Mouse (Mus musculus) limb, embryonic 11.5 days (tissue): ENCODE data around the gene Rpl9. TPM values are rescaled to one million over a fixed set of nuclear protein-coding genes. Genes with fewer than 3 reads are reported as not detected.

Source experiments
- ATAC-seq: fragments of 200-750 bp; cut with Nextera tagmentation; 2 replicates; pipeline ENCODE4 v1.8.0; 2017; ENCODE audit warnings: low read depth; ENCODE audit not compliant: insufficient number of reproducible peaks, low FRiP score, low TSS enrichment
- DNase-seq: peaks from one replicate; pipeline ENCODE4 v3.0.0-alpha.2; 2015; ENCODE audit warnings: low spot score
- H3K27ac ChIP-seq: fragments of 300-500 bp; sonication (generic); replicated peaks from 2 replicates; pipeline ENCODE4 v1.5.1; 2014; ENCODE audit warnings: low read depth, mild to moderate bottlenecking, low read length
- H3K27me3 ChIP-seq: fragments of 300-500 bp; sonication (generic); 2 replicates; pipeline ENCODE4 v1.6.1; 2014; ENCODE audit warnings: mild to moderate bottlenecking, low read length, mixed read lengths; ENCODE audit not compliant: control insufficient read depth, insufficient read depth
- H3K36me3 ChIP-seq: fragments of 300-500 bp; sonication (generic); 2 replicates; pipeline ENCODE4 v1.6.1; 2014; ENCODE audit warnings: mild to moderate bottlenecking, low read length, moderate library complexity, mixed read lengths; ENCODE audit not compliant: control insufficient read depth, insufficient read depth
- H3K4me1 ChIP-seq: fragments of 300-500 bp; sonication (generic); 2 replicates; pipeline ENCODE4 v1.6.1; 2014; ENCODE audit warnings: low read length, mixed read lengths; ENCODE audit not compliant: control insufficient read depth, insufficient read depth
- H3K4me2 ChIP-seq: fragments of 300-500 bp; sonication (generic); 2 replicates; pipeline ENCODE4 v1.6.1; 2014; ENCODE audit warnings: low read depth, mild to moderate bottlenecking, moderate library complexity; ENCODE audit not compliant: severe bottlenecking
- H3K4me3 ChIP-seq: fragments of 300-500 bp; sonication (generic); 2 replicates; pipeline ENCODE4 v1.5.1; 2014; ENCODE audit warnings: low read depth, low read length
- H3K9ac ChIP-seq: fragments of 300-500 bp; sonication (generic); 2 replicates; pipeline ENCODE4 v1.6.1; 2014; ENCODE audit warnings: mild to moderate bottlenecking, low read length
- H3K9me3 ChIP-seq: fragments of 300-500 bp; sonication (generic); 2 replicates; pipeline ENCODE4 v1.6.1; 2016; ENCODE audit warnings: low read length; ENCODE audit not compliant: control insufficient read depth
- WGBS: fragments of 180-500 bp; shearing (Covaris S2); extraction: QIAGEN DNeasy Blood & Tissue Kit; methylation state at CpG from one replicate; pipeline ENCODE4 v1.1.7; 2014; 5-methylcytosine and 5-hydroxymethylcytosine counted together
- polyA plus RNA-seq: library from polyadenylated mRNA; unstranded; fragments of >200 nt; fragmentation: Nextera tagmentation; extraction: Ambion mirVana; gene quantifications from 2 replicates; pipeline ENCODE4 v1.2.1, GENCODE M21; 2014

Rpl9 gene
- polyA plus RNA-seq, 1 experiment from 2014 or later, result 1,120 TPM

DNA sequence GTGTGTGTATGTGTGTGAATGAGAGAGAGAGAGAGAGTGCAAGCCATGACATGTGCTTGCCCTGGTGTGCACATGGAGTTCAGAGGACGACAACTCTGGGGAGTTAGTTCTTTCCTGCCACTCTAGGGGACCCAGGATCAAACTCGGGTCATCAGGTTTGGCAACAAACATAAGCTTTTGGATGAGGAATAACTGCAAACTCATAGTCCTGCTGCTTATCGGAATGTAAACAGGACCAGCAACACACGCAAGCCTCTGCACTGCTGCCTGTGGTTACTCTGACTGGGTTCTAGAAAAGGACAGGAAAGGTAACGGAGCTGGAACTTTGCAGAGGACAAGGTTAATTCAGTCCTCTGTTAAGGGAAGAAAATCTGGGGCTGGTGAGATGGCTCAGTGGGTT lies 34.0 kb upstream of the Rpl9 start:
- H3K4me3 ChIP-seq, result no peak overlapping the region
- no peak overlapping the region for H3K4me2 ChIP-seq
- DNase-seq (no peak), ATAC-seq (no peak)
- no peak overlapping the region for H3K27ac ChIP-seq
- no peak overlapping the region for H3K9ac ChIP-seq
- H3K4me1 ChIP-seq, result no peaks in the 10 kb centered on the region
- H3K9me3 ChIP-seq, result no peaks in the 10 kb centered on the region
- WGBS, result 88% methylated on average over 5 of the region's 5 CpGs
- H3K27me3 ChIP-seq, result no peaks in the 10 kb centered on the region
- H3K36me3 ChIP-seq, result peaks cover 8% of the 10 kb centered on the region; the same call in 1 of the 2 replicates

DNA sequence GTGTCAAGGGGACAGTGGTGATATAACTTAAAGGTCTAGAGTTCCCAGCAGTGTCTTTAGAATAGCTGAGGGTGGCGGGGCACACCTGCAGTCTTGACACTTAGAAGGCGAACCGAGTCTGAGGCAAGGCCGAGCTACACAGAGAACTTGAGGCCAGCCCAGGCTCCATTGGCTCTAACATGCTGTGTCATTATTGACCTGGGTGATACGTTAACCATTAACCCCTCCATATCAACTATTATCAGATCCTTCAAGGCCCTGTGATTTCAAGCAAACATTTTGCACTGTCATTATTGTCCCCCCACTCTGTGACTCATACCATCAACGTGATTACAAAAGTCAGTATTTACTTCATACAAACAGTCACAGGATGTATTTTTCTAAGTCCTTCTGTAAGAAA lies 33.0 kb upstream of the Rpl9 start:
- Histone ChIP-seq H3K9me3 (no peaks in the 10 kb centered on the region), H3K4me1 (no peaks in the 10 kb centered on the region), H3K27me3 (no peaks in the 10 kb centered on the region), H3K4me3 (no peak overlapping the region), H3K4me2 (no peak overlapping the region), H3K36me3 (peaks cover 8% of the 10 kb centered on the region; the same call in 1 of the 2 replicates), H3K27ac (no peak overlapping the region), H3K9ac (no peak overlapping the region)
- ATAC-seq (no peak), DNase-seq (no peak)
- WGBS, result 90% methylated on average over 6 of the region's 6 CpGs

DNA sequence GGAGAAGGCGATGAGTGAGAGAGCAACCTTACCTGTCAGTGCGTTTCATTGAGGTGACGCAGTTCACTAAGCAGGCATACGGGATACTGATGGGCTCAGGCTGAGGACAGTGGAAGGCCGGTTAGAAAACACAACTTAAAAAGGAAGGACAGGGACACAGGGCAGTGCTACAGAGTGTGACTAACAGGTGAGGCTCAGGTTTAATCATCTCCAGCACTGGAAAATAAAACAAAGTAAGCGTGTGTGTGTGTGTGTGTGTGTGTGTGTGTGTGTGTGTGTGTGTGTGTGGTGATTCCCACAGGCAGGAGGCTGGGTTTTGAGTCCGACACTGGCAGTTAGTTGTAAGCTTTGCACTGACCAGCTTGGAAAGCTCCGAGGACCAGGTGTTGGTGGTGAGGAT lies 31.6 kb upstream of the Rpl9 start:
- Histone ChIP-seq H3K27me3 (no peaks in the 10 kb centered on the region), H3K4me1 (no peaks in the 10 kb centered on the region), H3K36me3 (peaks cover 8% of the 10 kb centered on the region), H3K9ac (no peak overlapping the region), H3K27ac (no peak overlapping the region), H3K9me3 (no peaks in the 10 kb centered on the region), H3K4me2 (no peak overlapping the region), H3K4me3 (no peak overlapping the region)
- ATAC-seq (no peak), DNase-seq (no peak)
- 94% methylated on average over 8 of the region's 8 CpGs for WGBS

DNA sequence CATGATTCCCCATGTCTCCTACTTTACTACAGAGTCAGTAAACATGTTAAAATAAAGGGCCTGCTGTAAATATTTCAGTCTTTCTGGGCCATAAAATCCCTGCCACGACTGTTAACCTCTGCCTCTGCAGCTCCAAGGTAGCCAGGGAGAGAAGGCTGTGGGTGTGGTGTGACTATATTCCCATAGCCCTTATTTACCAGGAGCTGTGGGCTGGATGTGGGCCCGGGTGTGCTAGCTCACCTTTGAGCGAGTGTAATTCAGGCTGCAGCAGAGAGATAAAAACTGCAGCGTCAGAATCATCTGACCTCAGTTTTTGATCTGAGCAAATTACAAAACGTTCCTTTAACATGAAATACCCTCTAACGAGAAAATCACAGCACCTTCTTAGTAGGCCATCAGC lies 29.6 kb upstream of the Rpl9 start:
- 47% methylated on average over 6 of the region's 6 CpGs for WGBS
- no peak overlapping the region for H3K4me2 ChIP-seq
- no peak overlapping the region for H3K27ac ChIP-seq
- H3K4me3 ChIP-seq, result no peak overlapping the region
- no peaks in the 10 kb centered on the region for H3K27me3 ChIP-seq
- H3K9me3 ChIP-seq, result no peaks in the 10 kb centered on the region
- no peak overlapping the region for H3K9ac ChIP-seq
- H3K36me3 ChIP-seq, result peaks cover 13% of the 10 kb centered on the region
- peaks cover 5% of the 10 kb centered on the region for H3K4me1 ChIP-seq
- DNase-seq, result no peak
- no peak for ATAC-seq

DNA sequence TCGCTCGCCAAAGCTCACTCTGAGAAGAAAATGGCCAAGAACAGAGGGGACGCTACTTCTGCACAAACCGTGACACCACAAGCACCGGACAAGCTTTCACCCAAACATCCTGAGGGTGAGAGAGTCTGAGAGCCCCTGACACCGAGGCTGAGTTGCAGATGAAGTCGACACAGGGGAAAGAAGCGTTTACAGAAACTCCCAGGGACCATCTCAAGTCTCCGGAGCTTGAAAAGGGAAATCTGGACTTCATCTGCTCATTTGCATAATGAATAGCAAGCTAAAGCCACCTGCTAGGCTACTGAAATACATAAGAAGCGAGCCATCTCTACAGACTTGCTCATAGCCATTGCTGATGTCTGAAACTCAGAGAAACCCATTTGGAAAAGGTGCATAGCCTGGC lies 27.9 kb upstream of the Rpl9 start:
- Histone ChIP-seq H3K4me3 (no peak overlapping the region), H3K27me3 (no peaks in the 10 kb centered on the region), H3K9ac (no peak overlapping the region), H3K27ac (no peak overlapping the region), H3K4me2 (no peak overlapping the region), H3K4me1 (peaks cover 6% of the 10 kb centered on the region), H3K36me3 (peaks cover 13% of the 10 kb centered on the region), H3K9me3 (no peaks in the 10 kb centered on the region)
- 86% methylated on average over 10 of the region's 10 CpGs for WGBS
- no peak for ATAC-seq
- DNase-seq, result no peak

DNA sequence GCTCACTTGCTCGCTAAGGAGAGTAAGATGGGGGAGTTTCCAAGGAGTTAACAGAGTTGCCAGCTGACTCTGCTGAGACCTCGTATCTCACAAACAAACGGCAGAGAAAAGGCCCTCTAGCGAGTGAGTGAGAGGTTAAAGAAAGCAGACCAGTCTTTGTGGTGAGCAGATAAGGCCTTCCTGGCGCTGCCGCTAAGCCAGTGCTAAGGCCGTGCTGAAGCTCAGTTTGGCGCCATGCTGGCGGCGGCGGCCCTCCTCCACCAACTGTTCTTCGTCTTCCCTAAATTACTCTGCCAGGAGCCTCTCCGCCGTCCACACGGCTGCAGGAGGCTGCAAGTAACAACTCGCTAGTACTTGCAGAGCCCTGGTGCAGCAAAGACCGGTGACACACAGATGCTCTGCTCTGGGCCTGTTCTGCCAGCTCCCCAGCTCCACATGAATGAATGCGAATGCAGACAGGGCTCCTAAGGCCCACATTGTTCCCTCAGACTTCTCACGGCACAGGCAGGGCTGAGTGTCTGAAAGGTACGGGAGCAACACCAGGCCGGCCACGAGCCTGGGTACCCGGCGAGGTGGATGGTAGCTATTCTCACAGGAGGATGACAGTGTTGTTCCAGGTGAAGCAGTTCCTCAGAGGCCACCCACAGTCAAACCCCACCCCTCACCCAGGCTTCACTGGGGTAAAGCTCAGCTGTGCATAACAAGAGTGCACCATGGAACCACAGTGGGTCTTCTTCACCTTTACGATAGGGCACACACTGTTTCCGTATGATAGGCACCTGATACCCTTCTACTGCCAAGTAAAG lies 24.6 kb upstream of the Rpl9 start:
- peak; percentile 78 for DNase-seq
- Histone ChIP-seq H3K36me3 (peaks cover 6% of the 10 kb centered on the region), H3K9ac (peak overlapping the region; percentile 61), H3K27ac (peak overlapping the region; percentile 88), H3K9me3 (no peaks in the 10 kb centered on the region), H3K4me3 (no peak overlapping the region), H3K27me3 (no peaks in the 10 kb centered on the region), H3K4me1 (peaks cover 6% of the 10 kb centered on the region), H3K4me2 (peak overlapping the region; percentile 20)
- ATAC-seq, result peak; percentile 67
- WGBS, result 16% methylated on average over 26 of the region's 26 CpGs

DNA sequence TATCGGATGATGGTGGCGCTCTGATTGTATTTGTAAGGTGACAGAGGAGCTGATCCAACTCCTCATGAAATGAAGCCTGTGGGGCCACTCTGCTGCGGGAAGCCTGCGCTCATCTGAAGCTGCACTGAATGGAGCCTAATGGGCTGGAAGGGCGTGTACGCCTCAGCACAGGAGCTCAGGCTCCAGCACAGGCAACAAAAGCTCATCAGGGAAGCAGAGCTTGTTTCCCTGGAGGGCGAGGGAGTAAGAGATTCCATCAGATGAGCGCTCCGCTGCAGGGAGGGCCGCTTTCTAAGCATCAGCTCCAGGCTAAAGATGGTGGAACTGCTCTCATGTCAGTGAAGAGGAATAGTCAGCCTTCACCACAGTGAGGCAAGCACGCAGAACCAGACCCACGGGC lies 16.7 kb upstream of the Rpl9 start:
- Histone ChIP-seq H3K9me3 (no peaks in the 10 kb centered on the region), H3K27me3 (no peaks in the 10 kb centered on the region), H3K36me3 (peaks cover 2% of the 10 kb centered on the region; the same call in 1 of the 2 replicates), H3K9ac (no peak overlapping the region), H3K4me1 (no peaks in the 10 kb centered on the region), H3K27ac (no peak overlapping the region), H3K4me3 (no peak overlapping the region), H3K4me2 (no peak overlapping the region)
- ATAC-seq (no peak), DNase-seq (no peak)
- 60% methylated on average over 12 of the region's 12 CpGs for WGBS

DNA sequence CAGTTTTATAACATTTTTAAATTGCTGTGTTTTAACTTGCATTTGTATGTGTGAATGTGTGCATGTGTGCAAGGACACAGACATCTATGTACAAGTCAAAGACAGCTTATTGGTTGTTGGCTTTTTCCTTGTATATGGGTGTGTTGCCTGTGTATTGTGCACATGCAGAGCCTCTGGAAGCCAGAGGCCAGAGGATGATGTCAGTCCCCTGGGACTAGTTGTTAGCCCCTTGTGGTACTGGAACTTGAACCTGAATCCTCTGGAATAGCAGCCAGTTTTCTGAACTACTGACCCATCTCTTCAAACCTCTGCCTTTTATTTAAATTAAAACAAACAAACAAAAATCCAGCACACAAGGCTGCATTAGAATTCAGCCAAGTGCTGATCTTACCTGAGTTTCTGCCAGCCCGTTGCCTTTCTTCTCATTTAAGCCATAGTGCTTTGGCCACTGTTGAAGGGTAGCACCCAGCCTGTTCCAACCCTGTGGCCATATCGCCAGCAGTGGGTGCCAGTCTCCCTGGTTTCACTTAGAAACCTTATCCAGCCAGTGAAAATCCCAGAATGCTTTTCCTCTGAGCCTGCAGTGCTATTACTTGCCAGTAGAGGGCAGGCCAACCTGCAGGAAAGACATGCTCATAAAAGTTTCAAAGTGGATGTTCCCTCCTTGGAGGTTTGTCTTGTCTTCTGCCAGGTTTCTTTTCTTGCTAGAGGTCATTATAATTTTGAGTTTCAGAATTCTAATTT lies 10.2 kb upstream of the Rpl9 start:
- peak; percentile 79 for DNase-seq
- 36% methylated on average over 2 of the region's 2 CpGs for WGBS

More for the DNA sequence above, 10.2 kb upstream of the Rpl9 start:
- Histone ChIP-seq H3K27ac (no peak overlapping the region), H3K4me1 (no peaks in the 10 kb centered on the region), H3K9ac (no peak overlapping the region), H3K4me3 (no peak overlapping the region), H3K4me2 (no peak overlapping the region), H3K27me3 (no peaks in the 10 kb centered on the region), H3K36me3 (peaks cover 6% of the 10 kb centered on the region; the same call in 1 of the 2 replicates), H3K9me3 (no peaks in the 10 kb centered on the region)
- ATAC-seq, result no peak
